Mouse (Mus musculus) liver, embryonic 13.5 days (tissue): ENCODE measurements around the gene Sh3rf1. TPM values are rescaled to one million over a fixed set of nuclear protein-coding genes. Genes with fewer than 3 reads are reported as not detected.

ENCODE experiments used
- ATAC-seq: fragments of 200-750 bp; cut with Nextera tagmentation; 2 replicates; pipeline ENCODE4 v1.8.0; 2017; ENCODE audit warnings: low read depth, mild to moderate bottlenecking, moderate number of reproducible peaks, moderate library complexity
- DNase-seq: peaks from one replicate; pipeline ENCODE4 v3.0.0; 2022
- H3K27ac ChIP-seq: fragments of 300-500 bp; sonication (generic); 2 replicates; pipeline ENCODE4 v1.5.1; 2015; ENCODE audit warnings: moderate library complexity, mild to moderate bottlenecking, inconsistent platforms
- H3K27me3 ChIP-seq: fragments of 300-500 bp; sonication (generic); 2 replicates; pipeline ENCODE4 v1.6.1; 2015; ENCODE audit warnings: mild to moderate bottlenecking, inconsistent platforms
- H3K36me3 ChIP-seq: fragments of 300-500 bp; sonication (generic); 2 replicates; pipeline ENCODE4 v1.6.1; 2015; ENCODE audit warnings: mild to moderate bottlenecking, inconsistent platforms
- H3K4me1 ChIP-seq: fragments of 300-500 bp; sonication (generic); replicated peaks from 2 replicates; pipeline ENCODE4 v1.6.1; 2015; ENCODE audit warnings: inconsistent platforms
- H3K4me2 ChIP-seq: fragments of 300-500 bp; sonication (generic); 2 replicates; pipeline ENCODE4 v1.6.1; 2015; ENCODE audit warnings: inconsistent platforms, mild to moderate bottlenecking, moderate library complexity
- H3K4me3 ChIP-seq: fragments of 300-500 bp; sonication (generic); replicated peaks from 2 replicates; pipeline ENCODE4 v1.5.1; 2015; ENCODE audit warnings: mild to moderate bottlenecking, inconsistent platforms
- H3K9ac ChIP-seq: fragments of 300-500 bp; sonication (generic); 2 replicates; pipeline ENCODE4 v1.6.1; 2015; ENCODE audit warnings: mild to moderate bottlenecking, inconsistent platforms
- H3K9me3 ChIP-seq: fragments of 300-500 bp; sonication (generic); replicated peaks from 2 replicates; pipeline ENCODE4 v1.6.1; 2016; ENCODE audit warnings: inconsistent platforms
- WGBS: fragments of 180-500 bp; shearing (Covaris S2); methylation state at CpG from one replicate; pipeline ENCODE4 v1.1.7; 2015; ENCODE audit not compliant: insufficient replicate concordance; 5-methylcytosine and 5-hydroxymethylcytosine counted together
- polyA plus RNA-seq: library from polyadenylated mRNA; unstranded; fragments of >200 nt; fragmentation: Nextera tagmentation; extraction: Ambion mirVana; gene quantifications from 2 replicates; pipeline ENCODE4 v1.2.1, GENCODE M21; 2015

Sh3rf1 gene
- polyA plus RNA-seq, 1 experiment from 2014 or later: 1.1 TPM

GRCm38 (mm10) chr8:61360362-61360761, 136.7 kb downstream of the Sh3rf1 start:
- ATAC-seq (no peak), DNase-seq (no peak)
- WGBS: 63% methylated on average over 4 of the region's 4 CpGs

GRCm38 (mm10) chr8:61361476-61361875, 137.8 kb downstream of the Sh3rf1 start:
- H3K4me3 ChIP-seq: no peak overlapping the region
- H3K36me3 ChIP-seq: no peaks in the 10 kb centered on the region
- no peak for ATAC-seq
- no peaks in the 10 kb centered on the region for H3K4me1 ChIP-seq
- H3K9ac ChIP-seq: no peak overlapping the region
- no peak for DNase-seq
- WGBS: 79% methylated on average over 11 of the region's 11 CpGs
- H3K27ac ChIP-seq: no peak overlapping the region
- no peak overlapping the region for H3K4me2 ChIP-seq
- H3K9me3 ChIP-seq: no peaks in the 10 kb centered on the region
- no peaks in the 10 kb centered on the region for H3K27me3 ChIP-seq

More at GRCm38 (mm10) chr8:61360362-61360761, 136.7 kb downstream of the Sh3rf1 start:
- Histone ChIP-seq H3K36me3 (no peaks in the 10 kb centered on the region), H3K4me3 (no peak overlapping the region), H3K4me2 (no peak overlapping the region), H3K27me3 (no peaks in the 10 kb centered on the region), H3K27ac (no peak overlapping the region), H3K9me3 (no peaks in the 10 kb centered on the region), H3K9ac (no peak overlapping the region), H3K4me1 (no peaks in the 10 kb centered on the region)

DNA sequence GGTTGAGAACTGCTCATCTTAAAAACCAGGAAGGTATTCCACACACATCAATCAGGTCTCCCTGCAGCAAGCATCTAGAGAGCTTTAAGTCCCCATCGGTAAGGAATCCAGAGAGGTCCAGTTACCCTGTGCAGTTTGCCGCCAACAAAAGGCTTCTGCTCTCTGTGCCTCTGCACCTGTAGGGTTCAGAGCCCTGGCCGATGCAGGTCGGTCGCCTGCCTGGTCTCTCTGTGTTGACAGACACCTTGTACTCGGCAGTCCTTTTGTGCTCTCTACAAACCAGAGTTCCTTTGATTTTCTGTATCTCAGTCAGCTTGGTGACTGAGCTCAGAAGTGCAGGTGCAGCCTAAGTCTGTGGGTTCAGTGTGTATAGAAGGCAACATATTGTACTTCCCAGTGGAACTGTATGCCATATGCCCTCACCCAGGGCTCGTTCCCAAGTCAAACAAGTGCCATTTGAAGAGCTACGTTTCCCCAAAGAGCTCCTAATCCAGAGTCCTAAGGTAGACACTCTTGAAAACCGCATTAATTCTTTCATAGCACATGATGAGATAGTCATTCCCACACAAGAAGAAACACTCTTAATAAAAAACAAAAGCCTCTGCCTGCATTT, 138.7 kb downstream of the Sh3rf1 start:
- no peaks in the 10 kb centered on the region for H3K4me1 ChIP-seq
- ATAC-seq (no peak), DNase-seq (no peak)
- H3K9ac ChIP-seq: no peak overlapping the region
- no peak overlapping the region for H3K4me2 ChIP-seq
- no peaks in the 10 kb centered on the region for H3K27me3 ChIP-seq
- no peaks in the 10 kb centered on the region for H3K36me3 ChIP-seq
- 72% methylated on average over 9 of the region's 9 CpGs for WGBS
- no peak overlapping the region for H3K27ac ChIP-seq
- H3K9me3 ChIP-seq: no peaks in the 10 kb centered on the region
- H3K4me3 ChIP-seq: no peak overlapping the region

DNA sequence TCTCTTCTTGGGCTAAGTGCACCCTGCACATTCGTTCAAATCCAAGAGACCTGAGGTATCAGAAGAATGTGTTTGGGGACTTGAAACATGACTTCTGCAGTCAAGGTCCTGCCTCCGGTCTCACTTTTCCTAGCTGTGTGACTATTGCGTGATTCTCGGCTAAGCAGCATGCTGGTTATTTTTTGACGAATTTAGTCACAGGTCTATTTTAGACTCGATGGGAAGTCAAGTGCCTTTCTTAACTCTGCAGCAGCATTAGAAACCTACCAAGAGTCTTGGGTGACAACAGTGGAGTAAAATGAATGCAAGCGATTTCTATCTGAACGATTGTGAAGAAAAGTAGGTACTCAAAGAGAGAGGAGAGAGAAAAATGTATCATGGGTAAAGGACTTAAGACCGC, 149.6 kb downstream of the Sh3rf1 start:
- Histone ChIP-seq H3K9ac (no peak overlapping the region), H3K27ac (no peak overlapping the region), H3K9me3 (no peaks in the 10 kb centered on the region), H3K4me2 (no peak overlapping the region), H3K27me3 (no peaks in the 10 kb centered on the region), H3K4me1 (no peaks in the 10 kb centered on the region), H3K4me3 (no peak overlapping the region), H3K36me3 (no peaks in the 10 kb centered on the region)
- WGBS: 81% methylated on average over 9 of the region's 9 CpGs
- DNase-seq (no peak), ATAC-seq (no peak)

GRCm38 (mm10) chr8:61374059-61374755, 150.5 kb downstream of the Sh3rf1 start:
- DNase-seq: no peak
- no peak overlapping the region for H3K4me2 ChIP-seq
- ATAC-seq: no peak
- no peaks in the 10 kb centered on the region; the same call in 1 of the 2 replicates for H3K4me1 ChIP-seq
- H3K36me3 ChIP-seq: no peaks in the 10 kb centered on the region
- no peak overlapping the region for H3K27ac ChIP-seq
- no peak overlapping the region for H3K9ac ChIP-seq
- no peaks in the 10 kb centered on the region for H3K9me3 ChIP-seq
- H3K27me3 ChIP-seq: no peaks in the 10 kb centered on the region
- no peak overlapping the region for H3K4me3 ChIP-seq
- WGBS: 77% methylated on average over 16 of the region's 16 CpGs

GRCm38 (mm10) chr8:61375205-61375604, 151.5 kb downstream of the Sh3rf1 start:
- no peak for ATAC-seq
- no peak overlapping the region for H3K4me3 ChIP-seq
- H3K9me3 ChIP-seq: no peaks in the 10 kb centered on the region
- H3K4me1 ChIP-seq: no peaks in the 10 kb centered on the region; the same call in 1 of the 2 replicates
- H3K27ac ChIP-seq: no peak overlapping the region
- H3K27me3 ChIP-seq: no peaks in the 10 kb centered on the region
- WGBS: 73% methylated on average over 7 of the region's 7 CpGs
- no peak overlapping the region for H3K9ac ChIP-seq
- H3K4me2 ChIP-seq: no peak overlapping the region
- DNase-seq: no peak
- H3K36me3 ChIP-seq: no peaks in the 10 kb centered on the region

GRCm38 (mm10) chr8:61378847-61379698, 155.4 kb downstream of the Sh3rf1 start:
- Histone ChIP-seq H3K36me3 (no peaks in the 10 kb centered on the region), H3K27me3 (no peaks in the 10 kb centered on the region), H3K4me3 (no peak overlapping the region), H3K27ac (no peak overlapping the region), H3K9me3 (no peaks in the 10 kb centered on the region), H3K4me2 (no peak overlapping the region), H3K4me1 (no peaks in the 10 kb centered on the region; the same call in 1 of the 2 replicates), H3K9ac (no peak overlapping the region)
- ATAC-seq (no peak), DNase-seq (no peak)
- WGBS: 56% methylated on average over 11 of the region's 11 CpGs

DNA sequence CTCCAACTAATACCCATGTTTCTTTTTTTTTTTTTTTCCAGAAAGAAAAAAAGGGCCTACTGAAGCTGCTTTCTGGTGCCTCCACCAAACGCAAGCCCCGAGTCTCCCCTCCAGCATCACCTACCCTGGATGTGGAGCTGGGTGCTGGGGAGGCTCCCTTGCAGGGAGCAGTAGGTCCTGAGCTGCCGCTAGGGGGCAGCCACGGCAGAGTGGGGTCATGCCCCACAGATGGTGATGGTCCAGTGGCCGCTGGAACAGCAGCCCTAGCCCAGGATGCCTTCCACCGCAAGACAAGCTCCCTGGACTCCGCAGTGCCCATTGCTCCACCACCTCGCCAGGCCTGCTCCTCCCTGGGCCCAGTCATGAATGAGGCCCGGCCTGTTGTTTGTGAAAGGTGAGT, 160.9 kb downstream of the Sh3rf1 start:
- no peak overlapping the region for H3K4me3 ChIP-seq
- no peak for DNase-seq
- WGBS: 61% methylated on average over 9 of the region's 9 CpGs
- 0 out of 2 replicates have a peak, but pooled peaks cover 6% of the 10 kb centered on the region for H3K36me3 ChIP-seq
- H3K9ac ChIP-seq: no peak overlapping the region
- no peaks in the 10 kb centered on the region for H3K9me3 ChIP-seq
- no peak overlapping the region for H3K4me2 ChIP-seq
- H3K4me1 ChIP-seq: peaks cover 3% of the 10 kb centered on the region; the same call in 1 of the 2 replicates
- H3K27me3 ChIP-seq: no peaks in the 10 kb centered on the region
- no peak for ATAC-seq
- H3K27ac ChIP-seq: no peak overlapping the region

DNA sequence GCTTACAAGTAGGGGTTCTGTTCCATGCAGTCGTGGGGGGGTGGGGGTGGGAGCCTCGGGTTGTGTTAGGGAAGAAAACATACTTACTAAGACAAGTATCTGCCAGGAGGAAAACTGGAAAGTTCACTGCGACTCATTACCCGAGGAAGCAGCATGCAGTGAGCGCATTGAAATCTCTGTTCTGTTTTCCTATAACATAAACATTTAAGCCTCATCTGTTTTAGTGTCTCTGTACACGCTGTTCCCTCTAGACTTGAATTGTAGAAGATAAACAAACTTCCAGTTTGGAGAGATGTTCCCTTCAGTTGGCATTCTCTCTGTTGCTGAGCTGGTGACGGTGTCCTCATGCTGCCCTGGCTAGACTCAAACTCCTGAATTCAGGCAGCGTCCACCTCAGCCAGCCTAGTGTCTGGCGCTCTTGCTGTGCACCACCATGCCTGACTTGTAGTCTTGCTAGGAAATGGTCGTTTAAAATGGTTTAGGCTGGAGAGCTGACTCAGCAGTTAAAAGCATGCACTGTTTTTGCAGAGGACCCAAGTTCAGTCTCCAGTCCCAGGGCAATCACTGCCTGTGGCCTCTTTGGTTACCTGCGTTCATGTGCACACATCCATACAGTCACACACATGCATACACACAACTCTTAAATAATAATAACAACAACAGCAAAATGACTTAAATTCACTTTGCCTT, 162.0 kb downstream of the Sh3rf1 start:
- 66% methylated on average over 11 of the region's 11 CpGs for WGBS
- Histone ChIP-seq H3K9me3 (no peaks in the 10 kb centered on the region), H3K9ac (no peak overlapping the region), H3K36me3 (0 out of 2 replicates have a peak, but pooled peaks cover 6% of the 10 kb centered on the region), H3K27ac (no peak overlapping the region), H3K4me1 (peaks cover 3% of the 10 kb centered on the region; the same call in 1 of the 2 replicates), H3K4me3 (no peak overlapping the region), H3K27me3 (no peaks in the 10 kb centered on the region), H3K4me2 (no peak overlapping the region)
- ATAC-seq: no peak
- DNase-seq: no peak

- Histone ChIP-seq H3K9me3 (no peaks in the 10 kb centered on the region), H3K4me1 (peaks cover 4% of the 10 kb centered on the region), H3K27ac (no peak overlapping the region), H3K36me3 (0 out of 2 replicates have a peak, but pooled peaks cover 6% of the 10 kb centered on the region), H3K27me3 (no peaks in the 10 kb centered on the region), H3K4me2 (no peak overlapping the region), H3K4me3 (no peak overlapping the region), H3K9ac (no peak overlapping the region)
- DNase-seq (no peak), ATAC-seq (0 out of 2 replicates have a peak, but pooled peaks have one; percentile 36)
- 63% methylated on average over 7 of the region's 7 CpGs for WGBS
Observed at GRCm38 (mm10) chr8:61386645-61387044, 163.0 kb downstream of the Sh3rf1 start.

DNA sequence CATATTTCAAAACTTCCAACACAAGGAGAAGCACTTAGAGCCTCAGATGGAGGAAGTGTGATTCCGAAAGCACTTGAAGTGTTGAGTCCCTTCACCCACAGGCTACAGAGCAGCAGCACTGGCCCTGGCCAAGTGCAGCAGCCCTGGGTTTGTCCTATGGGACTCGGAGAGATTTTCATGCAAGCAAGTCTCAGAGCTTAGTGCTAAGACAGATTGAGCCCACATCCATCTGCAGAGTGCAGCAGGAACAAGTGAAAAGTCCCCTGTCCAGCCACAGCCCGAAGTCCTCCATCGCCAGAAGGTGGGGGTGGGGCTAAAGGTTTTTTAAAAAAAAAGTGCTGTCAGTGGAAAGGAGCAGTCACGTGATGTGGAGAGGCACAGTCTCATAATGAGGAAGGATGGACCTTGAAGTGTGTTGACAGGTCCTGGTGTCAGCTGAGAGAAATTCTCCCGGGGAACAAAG, 163.9 kb downstream of the Sh3rf1 start:
- ATAC-seq (no peak), DNase-seq (no peak)
- H3K27ac ChIP-seq: no peak overlapping the region
- peaks cover 13% of the 10 kb centered on the region for H3K4me1 ChIP-seq
- H3K36me3 ChIP-seq: 0 out of 2 replicates have a peak, but pooled peaks cover 6% of the 10 kb centered on the region
- no peaks in the 10 kb centered on the region for H3K27me3 ChIP-seq
- H3K4me2 ChIP-seq: no peak overlapping the region
- no peak overlapping the region for H3K4me3 ChIP-seq
- no peaks in the 10 kb centered on the region for H3K9me3 ChIP-seq
- 46% methylated on average over 6 of the region's 6 CpGs for WGBS
- no peak overlapping the region for H3K9ac ChIP-seq
